Mouse (Mus musculus): ENCODE results near the gene Sufu. TPM values are rescaled to one million over a fixed set of nuclear protein-coding genes. Genes with fewer than 3 reads are reported as not detected.

Gene Sufu
- polyA plus RNA-seq, 1 experiment from 2014 or later = 23.0 TPM

DNA sequence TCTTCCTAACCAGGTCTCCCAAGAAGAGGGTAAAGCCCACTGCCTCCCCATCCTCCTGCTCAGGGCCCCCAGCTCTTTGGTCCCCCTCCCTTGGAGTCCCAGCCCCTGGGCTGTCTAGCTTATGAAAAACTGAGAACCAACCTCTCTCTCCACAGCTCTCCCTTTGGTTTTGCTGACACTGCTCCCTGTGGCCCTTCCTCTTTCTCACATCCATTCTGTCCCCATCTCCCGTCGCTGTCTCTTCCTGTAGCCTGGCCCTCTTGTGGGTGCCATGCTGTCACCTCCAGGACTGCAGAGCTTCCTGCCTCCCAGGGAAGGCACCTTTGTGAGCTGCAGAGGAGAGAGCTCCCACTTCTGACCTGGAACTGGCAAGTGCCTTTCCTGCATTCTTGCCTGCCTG lies 90.0 kb downstream of the Sufu start:
- no peak overlapping the region for H3K4me2 ChIP-seq (replicated peaks)
- peaks cover 21% of the 10 kb centered on the region; the same call in 1 of the 2 replicates for H3K4me1 ChIP-seq (replicated peaks; ENCODE audit: control insufficient read depth, insufficient read depth, low read length)
- no peaks in the 10 kb centered on the region for H3K9me3 ChIP-seq (ENCODE audit: control insufficient read depth, low read length)
- H3K4me3 ChIP-seq (replicated peaks; ENCODE audit: low read length) = no peak overlapping the region
- H3K27me3 ChIP-seq (ENCODE audit: control insufficient read depth, insufficient read depth, low read length) = no peaks in the 10 kb centered on the region
- DNase-seq (ENCODE audit: low spot score) (no peak), ATAC-seq (ENCODE audit: low FRiP score) (no peak)
- H3K9ac ChIP-seq = no peak overlapping the region
- 81% methylated on average over 2 of the region's 2 CpGs for WGBS
- peaks cover 32% of the 10 kb centered on the region for H3K36me3 ChIP-seq (replicated peaks; ENCODE audit: control insufficient read depth, insufficient read depth)
- no peak overlapping the region for H3K27ac ChIP-seq

DNA sequence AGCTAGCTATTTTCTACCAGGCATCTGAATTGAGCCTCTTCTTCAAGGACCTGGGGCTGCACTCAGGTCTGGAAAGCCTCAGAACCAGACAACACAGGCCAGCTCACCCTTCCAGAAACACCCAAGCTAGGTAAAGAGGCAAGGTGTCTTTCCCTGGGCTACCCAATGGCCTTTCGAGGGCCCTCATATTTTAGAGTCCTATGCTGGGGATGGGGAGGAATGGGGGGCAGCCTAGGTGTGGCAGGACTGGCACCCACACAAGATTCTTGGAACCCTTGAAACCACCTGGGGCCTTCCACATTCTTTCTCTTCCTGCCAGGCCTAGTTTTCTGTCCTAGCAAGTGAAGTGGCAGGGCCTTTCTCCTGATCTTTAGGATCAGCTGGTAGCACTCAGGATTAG lies 92.8 kb downstream of the Sufu start:
- DNase-seq (ENCODE audit: low spot score) = no peak
- Histone ChIP-seq H3K36me3 (replicated peaks; ENCODE audit: control insufficient read depth, insufficient read depth) (peaks cover 24% of the 10 kb centered on the region), H3K27ac (no peak overlapping the region), H3K27me3 (ENCODE audit: control insufficient read depth, insufficient read depth, low read length) (no peaks in the 10 kb centered on the region), H3K4me2 (replicated peaks) (no peak overlapping the region), H3K4me3 (replicated peaks; ENCODE audit: low read length) (no peak overlapping the region), H3K9ac (no peak overlapping the region), H3K9me3 (ENCODE audit: control insufficient read depth, low read length) (no peaks in the 10 kb centered on the region), H3K4me1 (replicated peaks; ENCODE audit: control insufficient read depth, insufficient read depth, low read length) (no peaks in the 10 kb centered on the region)
- no peak for ATAC-seq (ENCODE audit: low FRiP score)
- 100% methylated on average over 1 of the region's 1 CpGs for WGBS

DNA sequence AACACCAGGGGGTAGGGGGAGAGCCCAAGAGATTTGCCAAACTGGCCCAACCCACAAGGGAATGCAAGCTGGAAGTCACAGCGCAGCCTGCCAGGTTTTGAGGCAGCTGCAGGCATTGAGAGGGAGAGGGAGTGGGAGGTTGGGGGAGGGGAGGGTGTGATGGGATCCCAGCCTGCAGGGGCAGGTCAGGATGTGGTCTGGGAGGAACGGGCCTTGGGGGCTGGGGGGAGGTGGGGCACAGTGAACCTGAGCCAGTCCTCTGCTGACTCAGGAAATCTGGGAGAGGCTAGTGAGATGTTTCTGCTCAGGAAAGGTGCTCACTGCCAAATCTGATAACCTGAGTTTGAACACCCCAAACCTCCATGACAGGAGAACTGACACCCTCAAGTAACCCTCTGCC lies 93.9 kb downstream of the Sufu start:
- no peak overlapping the region for H3K27ac ChIP-seq
- WGBS = 3% methylated on average over 2 of the region's 2 CpGs
- H3K4me2 ChIP-seq (replicated peaks) = no peak overlapping the region
- no peak for DNase-seq (ENCODE audit: low spot score)
- H3K27me3 ChIP-seq (ENCODE audit: control insufficient read depth, insufficient read depth, low read length) = no peaks in the 10 kb centered on the region
- no peak overlapping the region for H3K4me3 ChIP-seq (replicated peaks; ENCODE audit: low read length)
- no peak overlapping the region for H3K9ac ChIP-seq
- no peaks in the 10 kb centered on the region for H3K9me3 ChIP-seq (ENCODE audit: control insufficient read depth, low read length)
- H3K36me3 ChIP-seq (replicated peaks; ENCODE audit: control insufficient read depth, insufficient read depth) = peaks cover 14% of the 10 kb centered on the region
- H3K4me1 ChIP-seq (replicated peaks; ENCODE audit: control insufficient read depth, insufficient read depth, low read length) = no peaks in the 10 kb centered on the region
- no peak for ATAC-seq (ENCODE audit: low FRiP score)

DNA sequence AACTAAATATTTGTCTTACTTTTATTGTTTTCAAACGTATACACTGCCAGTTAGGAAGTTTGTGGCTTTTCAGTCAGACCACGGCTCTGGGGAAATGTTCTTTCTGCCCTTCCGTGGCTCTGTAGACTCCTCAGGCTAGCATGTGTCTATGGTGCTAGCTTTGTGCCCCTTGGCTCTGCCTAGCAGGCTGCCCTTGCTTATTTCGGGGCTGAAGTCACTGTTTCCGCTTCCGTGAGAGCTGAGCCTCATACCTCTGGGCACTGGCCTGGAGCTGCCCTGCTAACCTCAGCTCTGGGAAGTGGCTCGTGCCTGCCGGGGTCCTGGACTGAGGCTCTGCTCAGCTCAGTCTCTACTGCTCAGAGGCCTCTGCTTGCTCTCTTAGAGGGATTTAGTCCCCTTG lies 98.4 kb downstream of the Sufu start:
- Histone ChIP-seq H3K27me3 (ENCODE audit: control insufficient read depth, insufficient read depth, low read length) (no peaks in the 10 kb centered on the region), H3K36me3 (replicated peaks; ENCODE audit: control insufficient read depth, insufficient read depth) (no peaks in the 10 kb centered on the region), H3K4me3 (replicated peaks; ENCODE audit: low read length) (no peak overlapping the region), H3K4me1 (replicated peaks; ENCODE audit: control insufficient read depth, insufficient read depth, low read length) (peaks cover 8% of the 10 kb centered on the region; the same call in 1 of the 2 replicates), H3K27ac (no peak overlapping the region), H3K9me3 (ENCODE audit: control insufficient read depth, low read length) (no peaks in the 10 kb centered on the region), H3K4me2 (replicated peaks) (no peak overlapping the region), H3K9ac (no peak overlapping the region)
- DNase-seq (ENCODE audit: low spot score) (no peak), ATAC-seq (ENCODE audit: low FRiP score) (no peak)
- 83% methylated on average over 8 of the region's 8 CpGs for WGBS

DNA sequence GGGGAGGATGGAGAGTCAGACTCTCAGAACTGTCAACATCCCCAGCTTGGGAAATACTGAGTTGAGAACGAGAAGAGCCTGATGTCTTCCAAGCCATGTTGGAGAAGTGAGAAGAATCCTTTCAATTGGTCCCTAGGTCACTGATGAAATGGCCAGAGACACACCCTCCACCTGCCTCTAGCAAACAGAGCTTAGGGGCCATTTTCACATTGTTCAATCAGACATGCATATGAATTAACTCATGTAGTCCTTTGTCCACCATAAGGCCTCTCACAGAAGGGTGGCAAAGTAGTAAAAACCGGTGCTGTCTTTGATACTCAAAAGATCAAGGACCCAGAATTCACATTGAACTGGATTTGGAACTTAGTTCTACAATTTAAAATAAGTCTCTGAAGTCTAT lies 100.5 kb downstream of the Sufu start:
- Histone ChIP-seq H3K27ac (no peak overlapping the region), H3K4me1 (replicated peaks; ENCODE audit: control insufficient read depth, insufficient read depth, low read length) (peaks cover 8% of the 10 kb centered on the region; the same call in 1 of the 2 replicates), H3K9ac (no peak overlapping the region), H3K4me3 (replicated peaks; ENCODE audit: low read length) (no peak overlapping the region), H3K27me3 (ENCODE audit: control insufficient read depth, insufficient read depth, low read length) (no peaks in the 10 kb centered on the region), H3K4me2 (replicated peaks) (no peak overlapping the region), H3K9me3 (ENCODE audit: control insufficient read depth, low read length) (no peaks in the 10 kb centered on the region), H3K36me3 (replicated peaks; ENCODE audit: control insufficient read depth, insufficient read depth) (no peaks in the 10 kb centered on the region)
- WGBS = 71% methylated on average over 2 of the region's 2 CpGs
- ATAC-seq (ENCODE audit: low FRiP score) = no peak
- DNase-seq (ENCODE audit: low spot score) = no peak

DNA sequence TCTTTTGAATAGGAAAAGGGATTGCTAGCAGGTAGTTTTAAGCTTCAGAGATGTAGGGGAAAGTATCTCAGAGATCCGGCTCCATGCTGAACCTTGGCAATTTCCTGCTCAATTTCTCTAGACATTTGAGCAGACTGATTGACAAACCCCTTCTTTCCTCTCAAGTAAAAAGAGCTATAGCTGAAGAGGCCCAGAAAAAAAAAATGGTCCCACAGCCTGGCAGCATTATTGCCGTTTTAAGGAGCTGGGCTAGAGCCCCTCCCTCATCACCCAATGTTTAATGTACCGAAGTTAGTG lies 102.8 kb downstream of the Sufu start:
- H3K36me3 ChIP-seq (replicated peaks; ENCODE audit: control insufficient read depth, insufficient read depth) = no peaks in the 10 kb centered on the region
- no peaks in the 10 kb centered on the region for H3K9me3 ChIP-seq (ENCODE audit: control insufficient read depth, low read length)
- no peaks in the 10 kb centered on the region for H3K27me3 ChIP-seq (ENCODE audit: control insufficient read depth, insufficient read depth, low read length)
- peak overlapping the region; percentile 50; the same call in 1 of the 2 replicates for H3K9ac ChIP-seq
- H3K4me1 ChIP-seq (replicated peaks; ENCODE audit: control insufficient read depth, insufficient read depth, low read length) = peaks cover 11% of the 10 kb centered on the region
- peak overlapping the region; percentile 88 for H3K27ac ChIP-seq
- WGBS = 4% methylated on average over 3 of the region's 3 CpGs
- peak overlapping the region; percentile 97 for H3K4me3 ChIP-seq (replicated peaks; ENCODE audit: low read length)
- ATAC-seq (ENCODE audit: low FRiP score) (no peak), DNase-seq (ENCODE audit: low spot score) (no peak)
- H3K4me2 ChIP-seq (replicated peaks) = peak overlapping the region; percentile 96

DNA sequence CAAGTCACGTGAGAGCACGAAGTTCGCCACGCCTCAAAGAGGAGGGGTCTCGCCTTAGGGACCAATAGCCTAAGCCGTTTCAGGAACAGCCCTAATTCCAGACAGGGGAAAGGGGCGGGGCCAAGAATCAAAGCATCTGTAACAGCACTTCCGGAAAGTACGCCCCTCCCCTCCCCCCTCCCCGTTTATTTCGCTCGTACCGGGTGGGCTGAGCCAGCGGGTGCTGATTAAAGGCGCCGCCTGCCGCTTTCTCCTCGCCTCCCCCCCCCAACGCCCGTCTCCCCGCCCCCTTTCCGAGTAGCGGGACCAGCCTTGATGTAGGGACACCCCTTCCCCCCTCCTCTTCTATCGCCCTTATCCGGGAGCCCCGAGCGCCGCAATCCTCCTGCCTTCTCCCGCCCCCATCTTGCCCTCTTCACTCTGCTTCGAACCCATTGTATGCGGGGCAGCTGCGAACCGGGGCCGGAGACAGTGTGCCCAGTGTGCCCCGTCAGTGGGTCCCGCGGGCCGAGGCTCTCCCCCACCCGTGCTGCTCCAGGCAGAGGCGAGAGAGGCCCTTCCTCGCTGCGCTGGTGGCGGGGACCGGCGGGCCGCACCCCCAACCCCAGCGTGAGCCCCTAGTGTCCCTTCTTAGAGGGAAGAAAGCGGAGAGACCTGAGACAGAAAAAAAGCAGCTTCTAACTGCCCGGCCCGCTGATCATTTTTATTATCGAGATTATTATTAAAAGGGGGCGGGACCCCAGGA lies 103.3 kb downstream of the Sufu start:
- Histone ChIP-seq H3K9ac (peak overlapping the region; percentile 99), H3K36me3 (replicated peaks; ENCODE audit: control insufficient read depth, insufficient read depth) (no peaks in the 10 kb centered on the region), H3K4me1 (replicated peaks; ENCODE audit: control insufficient read depth, insufficient read depth, low read length) (peaks cover 16% of the 10 kb centered on the region), H3K27me3 (ENCODE audit: control insufficient read depth, insufficient read depth, low read length) (no peaks in the 10 kb centered on the region), H3K9me3 (ENCODE audit: control insufficient read depth, low read length) (no peaks in the 10 kb centered on the region), H3K4me2 (replicated peaks) (peak overlapping the region; percentile 96), H3K27ac (peak overlapping the region; percentile 100), H3K4me3 (replicated peaks; ENCODE audit: low read length) (peak overlapping the region; percentile 97)
- under 1% methylated on average over 46 of the region's 52 CpGs for WGBS
- peak; percentile 97 for DNase-seq (ENCODE audit: low spot score)
- peak; percentile 91 for ATAC-seq (ENCODE audit: low FRiP score)

DNA sequence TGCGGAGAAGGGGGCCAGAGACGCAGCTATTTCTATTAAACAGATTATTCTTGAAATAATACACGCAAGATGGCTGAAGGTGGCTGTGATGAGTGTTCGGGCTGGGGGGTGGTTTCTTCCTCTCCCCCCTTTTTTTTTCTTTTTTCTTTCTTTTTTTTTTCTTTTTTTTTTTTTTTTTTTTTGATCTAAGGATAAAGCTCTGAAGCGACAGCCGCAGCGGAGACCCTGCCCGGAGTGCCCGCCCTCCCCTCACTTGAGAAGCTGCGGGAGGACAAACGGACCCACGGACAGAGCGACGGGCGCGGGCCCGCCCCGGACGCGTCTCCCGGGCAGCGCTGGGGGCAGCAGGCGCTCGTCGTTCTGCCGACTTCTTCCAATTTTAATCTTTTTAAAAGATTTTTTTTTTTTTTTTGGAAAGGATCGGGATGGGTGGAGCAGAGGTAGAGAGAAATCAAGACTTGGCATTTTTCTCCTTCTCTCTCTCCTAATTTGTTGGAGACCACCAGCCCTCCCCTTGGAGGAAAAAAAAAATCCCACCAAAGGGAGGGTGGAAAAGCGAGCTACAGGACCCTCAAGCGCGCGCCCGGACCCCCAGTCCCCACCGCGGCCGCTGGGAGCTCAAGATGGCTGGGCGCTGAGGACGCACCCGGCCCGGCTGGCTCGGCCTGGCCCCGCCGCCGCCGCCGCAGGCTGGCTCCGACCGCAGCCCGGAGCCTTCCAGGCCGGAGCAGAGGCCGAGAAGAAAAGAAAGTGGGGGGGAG lies 104.1 kb downstream of the Sufu start:
- no peaks in the 10 kb centered on the region for H3K9me3 ChIP-seq (ENCODE audit: control insufficient read depth, low read length)
- ATAC-seq (ENCODE audit: low FRiP score) = peak; percentile 28
- H3K4me1 ChIP-seq (replicated peaks; ENCODE audit: control insufficient read depth, insufficient read depth, low read length) = peaks cover 23% of the 10 kb centered on the region
- H3K27me3 ChIP-seq (ENCODE audit: control insufficient read depth, insufficient read depth, low read length) = no peaks in the 10 kb centered on the region
- peak overlapping the region; percentile 97 for H3K4me3 ChIP-seq (replicated peaks; ENCODE audit: low read length)
- peak overlapping the region; percentile 100 for H3K27ac ChIP-seq
- H3K36me3 ChIP-seq (replicated peaks; ENCODE audit: control insufficient read depth, insufficient read depth) = 0 out of 2 replicates have a peak, but pooled peaks cover 6% of the 10 kb centered on the region
- DNase-seq (ENCODE audit: low spot score) = peak; percentile 75
- WGBS = under 1% methylated on average over 46 of the region's 50 CpGs
- H3K4me2 ChIP-seq (replicated peaks) = peak overlapping the region; percentile 96
- H3K9ac ChIP-seq = peak overlapping the region; percentile 99

DNA sequence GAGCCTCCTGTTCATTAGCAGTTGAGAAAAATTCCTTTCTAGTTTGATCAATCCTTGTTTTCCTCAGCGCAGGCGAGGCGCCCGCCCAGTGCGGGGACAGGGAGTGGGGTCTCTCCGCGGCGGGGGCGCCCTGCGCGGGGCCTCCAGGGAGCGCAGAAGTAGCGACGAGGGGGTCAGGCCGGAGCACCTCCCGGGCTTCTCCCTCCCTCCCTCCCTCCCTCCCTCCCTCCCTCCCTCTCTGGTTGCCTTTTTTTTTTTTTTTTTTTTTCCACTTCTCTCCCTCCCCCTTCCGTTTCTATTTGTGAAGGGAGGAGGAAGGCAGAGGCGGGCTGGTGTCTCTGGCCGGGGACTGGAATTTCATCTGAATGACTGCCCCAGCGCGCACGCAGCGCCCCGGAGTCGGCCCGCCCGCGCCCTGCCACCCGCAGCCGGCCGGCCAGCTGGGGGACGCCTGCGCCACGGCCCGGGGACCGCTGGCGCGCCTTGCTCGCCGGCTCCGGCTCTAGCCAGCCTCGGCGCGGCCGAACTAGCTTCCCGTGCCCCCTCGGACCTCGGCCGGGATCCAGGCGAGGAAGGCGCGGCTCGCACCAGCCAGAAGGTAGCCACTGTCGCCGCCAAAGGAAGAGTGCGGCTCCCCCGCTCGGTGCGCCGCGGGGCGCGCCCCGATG lies 104.8 kb downstream of the Sufu start, which contains the start of gene Trim8:
Gene Trim8 (plus strand): TSS at position 302 of the 668 bp plus-strand sequence.
- peak within 1 kb of the TSS; percentile 96 for H3K4me2 ChIP-seq (replicated peaks)
- H3K9me3 ChIP-seq (ENCODE audit: control insufficient read depth, low read length) = no peaks in the 10 kb centered on the region
- no peaks in the 10 kb centered on the region for H3K27me3 ChIP-seq (ENCODE audit: control insufficient read depth, insufficient read depth, low read length)
- DNase-seq (ENCODE audit: low spot score) (peak; percentile 76), ATAC-seq (ENCODE audit: low FRiP score) (peak; percentile 35)
- peaks cover 31% of the 10 kb centered on the region for H3K4me1 ChIP-seq (replicated peaks; ENCODE audit: control insufficient read depth, insufficient read depth, low read length)
- H3K9ac ChIP-seq = peak within 1 kb of the TSS; percentile 99
- WGBS = under 1% methylated on average over 50 of the region's 64 CpGs
- H3K27ac ChIP-seq = peak within 1 kb of the TSS; percentile 100
- peak within 1 kb of the TSS; percentile 97 for H3K4me3 ChIP-seq (replicated peaks; ENCODE audit: low read length)
- H3K36me3 ChIP-seq (replicated peaks; ENCODE audit: control insufficient read depth, insufficient read depth) = peaks cover 11% of the 10 kb centered on the region
